16 mouse cellular contexts compared by ENCODE assay signal in genomic region chr2:105390653-105391413, GRCm38 (mm10). TPM values are rescaled to one million over a fixed set of nuclear protein-coding genes. Genes with fewer than 3 reads are reported as not detected.
DNase-seq lines count a peak whose midpoint lies in the region; ATAC-seq and TF ChIP-seq lines count a peak whose summit lies in the region.
"Had no signal": no experiment of that assay in that cellular context is flagged by ENCODE, and none has a peak within 500 bp of the region (broad histone marks: within the 10 kb centered on the region; RNA-seq: fewer than 3 reads in every experiment).

No protein-coding gene starts in this region.

- no peak for TF ChIP-seq CTCF in G1E (IDR thresholded peaks at IDR 0.05; ENCODE audit: low read depth, low read length)
- TF ChIP-seq CTCF in left cerebral cortex, adult 2 months (IDR thresholded peaks at IDR 0.05): no peak

- no peaks in the 10 kb centered on the region for H3K9me3 ChIP-seq in liver, embryonic 11.5 days (ENCODE audit: control insufficient read depth, low read length)
- no peaks in the 10 kb centered on the region for H3K9me3 ChIP-seq in G1E (replicated peaks)
- H3K9me3 ChIP-seq in forebrain, embryonic 15.5 days: no peaks in the 10 kb centered on the region
- H3K9me3 ChIP-seq: intestine, embryonic 15.5 days; limb, embryonic 15.5 days; neural tube, embryonic 13.5 days had no signal

- WGBS in liver, embryonic 11.5 days: 67% methylated on average over 6 of the region's 6 CpGs
- 76% methylated on average over 6 of the region's 6 CpGs for WGBS in forebrain, embryonic 15.5 days

- intact Hi-C loops in left cerebral cortex, adult 2 months (cut with DNase I): no loop called here

- no peak for DNase-seq in liver, embryonic 11.5 days (ENCODE audit: low spot score)
- no peak for DNase-seq in liver
- DNase-seq in G1E (ENCODE audit: low spot score): no peak
- no peak for DNase-seq in cerebellum, adult 9-11 months
- no peak for DNase-seq in left cerebral cortex, adult 2 months (ENCODE audit: extremely low spot score in 1 of 2, low spot score in 2 of 2)
- DNase-seq: adrenal gland, postnatal 25 days; cerebellum, postnatal 14 days; gastrocnemius, adult 2 months; thymus, adult 18-20 months had no signal

- H3K27ac ChIP-seq in liver, embryonic 11.5 days (ENCODE audit: low read depth, low read length): no peak overlapping the region
- H3K27ac ChIP-seq in forebrain, embryonic 15.5 days (replicated peaks): no peak overlapping the region
- no peak overlapping the region for H3K27ac ChIP-seq in left cerebral cortex, adult 2 months
- H3K27ac ChIP-seq: gastrocnemius, adult 2 months; intestine, embryonic 15.5 days; kidney, postnatal 0 days; limb, embryonic 15.5 days; neural tube, embryonic 13.5 days had no signal

- peak; percentile 70 for ATAC-seq in liver, embryonic 11.5 days (replicated peaks; ENCODE audit: low FRiP score)
- ATAC-seq in G1E (ENCODE audit: extremely low read depth, insufficient number of reproducible peaks, low FRiP score, poor library complexity, severe bottlenecking): peak; percentile 46
- peak; percentile 66 for ATAC-seq in forebrain, embryonic 15.5 days (replicated peaks)
- ATAC-seq in megakaryocyte-erythroid progenitor cell, adult 5-6 weeks (replicated peaks; ENCODE audit: low FRiP score, low TSS enrichment, poor library complexity, severe bottlenecking): 0 out of 2 replicates have a peak, but pooled peaks have one; percentile 32
- ATAC-seq: intestine, embryonic 15.5 days; lung, postnatal 0 days had no signal

- H3K4me1 ChIP-seq in liver, embryonic 11.5 days (replicated peaks; ENCODE audit: control insufficient read depth, insufficient read depth, low read length): peaks cover 19% of the 10 kb centered on the region
- peaks cover 21% of the 10 kb centered on the region for H3K4me1 ChIP-seq in G1E (ENCODE audit: insufficient read depth, low read depth, low read length)
- no peaks in the 10 kb centered on the region for H3K4me1 ChIP-seq in forebrain, embryonic 15.5 days

- H3K36me3 ChIP-seq in liver, embryonic 11.5 days (ENCODE audit: control insufficient read depth, insufficient read depth, low read length): peaks cover 43% of the 10 kb centered on the region
- peaks cover 77% of the 10 kb centered on the region for H3K36me3 ChIP-seq in G1E (replicated peaks)
- H3K36me3 ChIP-seq in forebrain, embryonic 15.5 days: no peaks in the 10 kb centered on the region

- no peaks in the 10 kb centered on the region for H3K27me3 ChIP-seq in liver, embryonic 11.5 days (replicated peaks; ENCODE audit: control insufficient read depth, insufficient read depth, low read length)
- H3K27me3 ChIP-seq in G1E (ENCODE audit: insufficient read depth, low read length): no peaks in the 10 kb centered on the region; the same call in 1 of the 2 replicates
- no peaks in the 10 kb centered on the region for H3K27me3 ChIP-seq in forebrain, embryonic 15.5 days
- H3K27me3 ChIP-seq: intestine, embryonic 15.5 days; limb, embryonic 15.5 days; neural tube, embryonic 13.5 days had no signal

- peak overlapping the region; percentile 7; the same call in 1 of the 2 replicates for H3K4me2 ChIP-seq in liver, embryonic 11.5 days
- no peak overlapping the region for H3K4me2 ChIP-seq in forebrain, embryonic 15.5 days (replicated peaks)
- H3K4me2 ChIP-seq: intestine, embryonic 15.5 days; limb, embryonic 15.5 days; neural tube, embryonic 13.5 days had no signal

- no peak overlapping the region for H3K9ac ChIP-seq in liver, embryonic 11.5 days (ENCODE audit: low read depth, low read length)
- H3K9ac ChIP-seq in forebrain, embryonic 15.5 days (replicated peaks): no peak overlapping the region
- H3K9ac ChIP-seq: intestine, embryonic 15.5 days; limb, embryonic 15.5 days; neural tube, embryonic 13.5 days had no signal

- H3K4me3 ChIP-seq in liver, embryonic 11.5 days (ENCODE audit: low read depth, low read length): no peak overlapping the region
- no peak overlapping the region for H3K4me3 ChIP-seq in G1E (ENCODE audit: low read depth, low read length)
- H3K4me3 ChIP-seq in forebrain, embryonic 15.5 days: no peak overlapping the region
- H3K4me3 ChIP-seq in left cerebral cortex, adult 2 months: no peak overlapping the region
- H3K4me3 ChIP-seq: gastrocnemius, adult 2 months; intestine, embryonic 15.5 days; limb, embryonic 15.5 days; neural tube, embryonic 13.5 days had no signal

RNA-seq across cellular contexts. Expression of gene Rcn1, which starts 8.3 kb away (rescaled TPM):
- polyA plus RNA-seq in liver, embryonic 11.5 days (2014; fragmentation: Nextera tagmentation; extraction: Ambion mirVana): 76.1 and 79.6 TPM in 2 replicates
- total RNA-seq in G1E (2014; fragmentation: Nextera tagmentation) (6.1 and 7.4 TPM in 2 replicates), G1E (2017) (22.1 and 23.6 TPM in 2 replicates)
- 2.5 and 3.0 TPM in 2 replicates for polyA plus RNA-seq in G1E (2012)
- polyA plus RNA-seq in forebrain, embryonic 15.5 days (2015; fragmentation: Nextera tagmentation; extraction: Ambion mirVana): 52.4 and 53.8 TPM in 2 replicates
- 17.4 and 20.1 TPM in 2 replicates for total RNA-seq in megakaryocyte-erythroid progenitor cell, adult 5-6 weeks (2014; fragmentation: Nextera tagmentation)
- total RNA-seq in megakaryocyte-erythroid progenitor cell, adult 5-6 weeks (2017): 31.7 and 39.9 TPM in 2 replicates
- 10 to 100 TPM; 18.2 to 22.8 TPM for total RNA-seq in left cerebral cortex, adult 2 months (2021)
